Mouse (Mus musculus): ENCODE data around the gene Mtf2.
A peak's percentile ranks its signal among the peaks of the same experiment; 100 is the strongest.
"Not testable (repeated sequence)": the region's sequence is repeated elsewhere in the genome, so short reads cannot be mapped to it uniquely, and the experiment has no call there.

Gene Mtf2

GRCm38 (mm10) chr5:108065465-108066411 lies at the start of gene Mtf2:
Gene Mtf2 (plus strand): TSS chr5:108065674.
- peak; percentile 77 for DNase-seq (ENCODE audit: low read depth)

GRCm38 (mm10) chr5:108017232-108017631 lies 48.2 kb upstream of the Mtf2 start:
- no peak for DNase-seq (ENCODE audit: low read depth)

GRCm38 (mm10) chr5:108019367-108019766 lies 46.1 kb upstream of the Mtf2 start:
- DNase-seq (ENCODE audit: low read depth): no peak

GRCm38 (mm10) chr5:108021346-108021745 lies 44.1 kb upstream of the Mtf2 start:
- no peak for DNase-seq (ENCODE audit: low read depth)

- peak; percentile 49 for DNase-seq (ENCODE audit: low read depth)
Observed at GRCm38 (mm10) chr5:108028230-108028629, 37.2 kb upstream of the Mtf2 start.

- DNase-seq (ENCODE audit: low read depth): not testable (repeated sequence)
Observed at GRCm38 (mm10) chr5:108028797-108029536, 36.5 kb upstream of the Mtf2 start.

- no peak for DNase-seq (ENCODE audit: low read depth)
Observed at GRCm38 (mm10) chr5:108029968-108030367, 35.5 kb upstream of the Mtf2 start.

GRCm38 (mm10) chr5:108031267-108031666 lies 34.2 kb upstream of the Mtf2 start:
- no peak for DNase-seq (ENCODE audit: low read depth)

GRCm38 (mm10) chr5:108034194-108034593 lies 31.3 kb upstream of the Mtf2 start:
- no peak for DNase-seq (ENCODE audit: low read depth)

- DNase-seq (ENCODE audit: low read depth): no peak
Observed at GRCm38 (mm10) chr5:108035523-108035922, 30.0 kb upstream of the Mtf2 start.

- no peak for DNase-seq (ENCODE audit: low read depth)
Observed at GRCm38 (mm10) chr5:108042061-108042460, 23.4 kb upstream of the Mtf2 start.

- no peak for DNase-seq (ENCODE audit: low read depth)
Observed at GRCm38 (mm10) chr5:108043908-108044307, 21.6 kb upstream of the Mtf2 start.

- no peak for DNase-seq (ENCODE audit: low read depth)
Observed at GRCm38 (mm10) chr5:108049711-108050268, 15.7 kb upstream of the Mtf2 start.

- no peak for DNase-seq (ENCODE audit: low read depth)
Observed at GRCm38 (mm10) chr5:108051026-108051425, 14.4 kb upstream of the Mtf2 start.

GRCm38 (mm10) chr5:108051727-108052126 lies 13.7 kb upstream of the Mtf2 start:
- DNase-seq (ENCODE audit: low read depth): not testable (repeated sequence)

- no peak for DNase-seq (ENCODE audit: low read depth)
Observed at GRCm38 (mm10) chr5:108052200-108052599, 13.3 kb upstream of the Mtf2 start.

- no peak for DNase-seq (ENCODE audit: low read depth)
Observed at GRCm38 (mm10) chr5:108053566-108053965, 11.9 kb upstream of the Mtf2 start.

GRCm38 (mm10) chr5:108060413-108060812 lies 5.1 kb upstream of the Mtf2 start:
- DNase-seq (ENCODE audit: low read depth): no peak

GRCm38 (mm10) chr5:108072301-108072700 lies 6.8 kb downstream of the Mtf2 start:
- DNase-seq (ENCODE audit: low read depth): no peak

GRCm38 (mm10) chr5:108076241-108076640 lies 10.8 kb downstream of the Mtf2 start:
- DNase-seq (ENCODE audit: low read depth): no peak

GRCm38 (mm10) chr5:108076833-108077540 lies 11.5 kb downstream of the Mtf2 start:
- no peak for DNase-seq (ENCODE audit: low read depth)

GRCm38 (mm10) chr5:108079603-108080002 lies 14.1 kb downstream of the Mtf2 start:
- peak; percentile 40 for DNase-seq (ENCODE audit: low read depth)

Data from fibroblast of lung, adult 2 months (primary cell).